Comparison of ENCODE assay signal across 20 mouse cellular contexts in genomic region chr2:106183651-106184050, GRCm38 (mm10).
DNase-seq lines count a peak whose midpoint lies in the region; ATAC-seq and TF ChIP-seq lines count a peak whose summit lies in the region.
"Had no signal": no experiment of that assay in that cellular context is flagged by ENCODE, and none has a peak within 500 bp of the region (broad histone marks: within the 10 kb centered on the region; RNA-seq: fewer than 3 reads in every experiment).

No protein-coding gene starts in this region.

- no peak overlapping the region for H3K27ac ChIP-seq in left cerebral cortex, adult 2 months
- no peak overlapping the region for H3K27ac ChIP-seq in neural tube, embryonic 14.5 days (ENCODE audit: low read depth, low read length)
- H3K27ac ChIP-seq: forebrain, embryonic 12.5 days; kidney, postnatal 0 days; layer of hippocampus, adult 2 months; limb, embryonic 12.5 days; liver, embryonic 13.5 days; lung, embryonic 15.5 days; macrophage; neural tube, embryonic 12.5 days had no signal

- H3K36me3 ChIP-seq in neural tube, embryonic 14.5 days (ENCODE audit: control insufficient read depth, insufficient read depth, low read length), result no peaks in the 10 kb centered on the region
- H3K36me3 ChIP-seq: forebrain, embryonic 12.5 days; limb, embryonic 12.5 days; liver, embryonic 13.5 days; lung, embryonic 15.5 days; neural tube, embryonic 12.5 days had no signal

- peak; percentile 25; the same call in 1 of the 2 replicates for ATAC-seq in neural tube, embryonic 14.5 days (ENCODE audit: low read depth)
- ATAC-seq: activated CD4-positive, CD25-positive, alpha-beta regulatory T cell, adult 4 months; intestine, postnatal 0 days; Patski had no signal

- 39% methylated on average over 16 of the region's 16 CpGs for WGBS in neural tube, embryonic 14.5 days

- peak; percentile 80 for DNase-seq in left cerebral cortex, postnatal 4 days
- no peak for DNase-seq in left cerebral cortex, adult 2 months (ENCODE audit: extremely low spot score in 1 of 2, low spot score in 2 of 2)
- peak; percentile 87 for DNase-seq in cerebellum, adult 11-12 months
- peak; percentile 88 to 94 for DNase-seq in cerebellum, postnatal 14 days
- DNase-seq in testis, postnatal 14 days (ENCODE audit: low spot score), result no peak
- DNase-seq in heart, postnatal 14 days, result no peak
- DNase-seq: adrenal gland, postnatal 14 days; liver, embryonic 13.5 days had no signal

- H3K4me2 ChIP-seq in neural tube, embryonic 14.5 days (ENCODE audit: low read depth, low read length), result peak overlapping the region; percentile 27
- H3K4me2 ChIP-seq: forebrain, embryonic 12.5 days; heart, embryonic 11.5 days; limb, embryonic 12.5 days; liver, embryonic 13.5 days; lung, embryonic 15.5 days; neural tube, embryonic 12.5 days had no signal

- no peaks in the 10 kb centered on the region for H3K27me3 ChIP-seq in neural tube, embryonic 14.5 days (ENCODE audit: control insufficient read depth, insufficient read depth, low read length)
- H3K27me3 ChIP-seq: liver, embryonic 13.5 days; lung, embryonic 15.5 days; neural tube, embryonic 12.5 days; Patski had no signal

- H3K9me3 ChIP-seq in neural tube, embryonic 14.5 days (ENCODE audit: control insufficient read depth, low read length), result no peaks in the 10 kb centered on the region
- H3K9me3 ChIP-seq: forebrain, embryonic 12.5 days; limb, embryonic 12.5 days; liver, embryonic 13.5 days; lung, embryonic 15.5 days; neural tube, embryonic 12.5 days had no signal

- H3K9ac ChIP-seq in neural tube, embryonic 14.5 days (replicated peaks; ENCODE audit: low read depth, low read length), result no peak overlapping the region
- H3K9ac ChIP-seq: forebrain, embryonic 12.5 days; limb, embryonic 12.5 days; liver, embryonic 13.5 days; lung, embryonic 15.5 days; neural tube, embryonic 12.5 days had no signal

- no peak for TF ChIP-seq CTCF in left cerebral cortex, adult 2 months (IDR thresholded peaks at IDR 0.05)

- H3K4me3 ChIP-seq in left cerebral cortex, adult 2 months, result no peak overlapping the region
- no peak overlapping the region for H3K4me3 ChIP-seq in neural tube, embryonic 14.5 days (ENCODE audit: low read depth, low read length)
- H3K4me3 ChIP-seq: forebrain, embryonic 12.5 days; layer of hippocampus, adult 2 months; limb, embryonic 12.5 days; liver, embryonic 13.5 days; lung, embryonic 15.5 days; neural tube, embryonic 12.5 days had no signal

- intact Hi-C loops in left cerebral cortex, postnatal 4 days (cut with DNase I), result no loop called here
- intact Hi-C loops in left cerebral cortex, adult 2 months (cut with DNase I), result no loop called here
- intact Hi-C loops in heart, postnatal 14 days (cut with DNase I), result no loop called here

- H3K4me1 ChIP-seq in neural tube, embryonic 14.5 days (ENCODE audit: control insufficient read depth, insufficient read depth, low read length), result no peaks in the 10 kb centered on the region
- H3K4me1 ChIP-seq: liver, embryonic 13.5 days; lung, embryonic 15.5 days; neural tube, embryonic 12.5 days had no signal

Comparison
In these comparisons a context has a peak if more than half of its experiments do, and no peak if none do; other contexts are left out.
1. DNase-seq: peak in left cerebral cortex, postnatal 4 days (single experiment), cerebellum, adult 11-12 months (single experiment) and cerebellum, postnatal 14 days (2 of 2); none in left cerebral cortex, adult 2 months (0 of 2), testis, postnatal 14 days (single experiment) and heart, postnatal 14 days (0 of 2).